Mouse (Mus musculus) MEL (cell line): ENCODE data around the gene 4930402F06Rik. TPM values are rescaled to one million over a fixed set of nuclear protein-coding genes. Genes with fewer than 3 reads are reported as not detected.

Source experiments
- DNase-seq: peaks from one replicate; pipeline ENCODE4 v3.0.0; 2011; ENCODE audit warnings: low read depth, low spot score
- H3K27ac ChIP-seq: 2 replicates; pipeline ENCODE4 v1.5.1; 2012; ENCODE audit warnings: low read depth, mild to moderate bottlenecking, control low read depth, low read length, moderate library complexity; ENCODE audit not compliant: control insufficient read depth
- H3K27me3 ChIP-seq, 2 experiments: fragments of 150-350 bp in 1 of 2; sonication (generic) in 1 of 2; 2 replicates each; pipeline ENCODE4 v1.6.1; 2012; ENCODE audit warnings: low read length in 2 of 2, mild to moderate bottlenecking in 2 of 2, improper control_type of control experiment in 1 of 2, moderate library complexity in 1 of 2; ENCODE audit not compliant: insufficient read depth in 2 of 2, control insufficient read depth in 1 of 2
- H3K36me3 ChIP-seq, 2 experiments: 2 replicates each; pipeline ENCODE4 v1.6.1; 2012 to 2014; ENCODE audit warnings: low read length in 2 of 2, improper control_type of control experiment in 1 of 2, inconsistent platforms in 1 of 2, mild to moderate bottlenecking in 1 of 2; ENCODE audit not compliant: insufficient read depth in 2 of 2, control insufficient read depth in 1 of 2
- H3K4me1 ChIP-seq, 2 experiments: fragments of 150-350 bp in 1 of 2; sonication (generic) in 1 of 2; 2 replicates each; pipeline ENCODE4 v1.6.1; 2012; ENCODE audit warnings: low read length in 2 of 2, improper control_type of control experiment in 1 of 2, mild to moderate bottlenecking in 1 of 2; ENCODE audit not compliant: insufficient read depth in 2 of 2, control insufficient read depth in 1 of 2
- H3K4me3 ChIP-seq, 2 experiments: fragments of 150-350 bp in 1 of 2; sonication (generic) in 1 of 2; 2 replicates each; pipeline ENCODE4 v1.5.1; 2012; ENCODE audit warnings: low read depth in 2 of 2, low read length in 2 of 2, mild to moderate bottlenecking in 2 of 2, moderate library complexity in 2 of 2, control low read depth in 1 of 2, improper control_type of control experiment in 1 of 2; ENCODE audit not compliant: control insufficient read depth in 1 of 2, insufficient read depth in 1 of 2
- H3K79me2 ChIP-seq: 2 replicates; pipeline ENCODE4 v1.6.1; 2012; ENCODE audit warnings: mild to moderate bottlenecking, low read length, moderate library complexity; ENCODE audit not compliant: control insufficient read depth, poor library complexity, insufficient read depth
- H3K9ac ChIP-seq: 2 replicates; pipeline ENCODE4 v1.6.1; 2012; ENCODE audit warnings: low read depth, mild to moderate bottlenecking, control low read depth, low read length, moderate library complexity; ENCODE audit not compliant: control insufficient read depth, poor library complexity, severe bottlenecking
- H3K9me3 ChIP-seq: fragments of 150-350 bp; sonication (generic); replicated peaks from 2 replicates; pipeline ENCODE4 v1.6.1; 2012; ENCODE audit warnings: mild to moderate bottlenecking, low read length, improper control_type of control experiment, moderate library complexity; ENCODE audit not compliant: insufficient read depth
- CHD2 ChIP-seq: IDR thresholded peaks from 2 replicates; pipeline ENCODE4 v1.6.1; 2011; ENCODE audit warnings: low read length, improper control_type of control experiment
- CTCF ChIP-seq, 3 experiments: IDR thresholded peaks in 2 of 3; conservative IDR thresholded peaks in 1 of 3; 2 replicates each; pipeline ENCODE4 v1.5.1; 2011 to 2012; ENCODE audit warnings: low read length in 3 of 3, low read depth in 2 of 3, mild to moderate bottlenecking in 2 of 3, improper control_type of control experiment in 1 of 3, inconsistent platforms in 1 of 3, mixed read lengths in 1 of 3, moderate library complexity in 1 of 3; ENCODE audit not compliant: control insufficient read depth in 1 of 3, insufficient read depth in 1 of 3, poor library complexity in 1 of 3, severe bottlenecking in 1 of 3
- GABPA ChIP-seq: IDR thresholded peaks from 2 replicates; pipeline ENCODE4 v1.6.1; 2012; ENCODE audit warnings: low read depth, mild to moderate bottlenecking, inconsistent platforms, low read length, improper control_type of control experiment, moderate library complexity
- HCFC1 ChIP-seq: IDR thresholded peaks from 2 replicates; pipeline ENCODE4 v1.6.1; 2012; ENCODE audit warnings: low read depth, mild to moderate bottlenecking, inconsistent platforms, low read length, improper control_type of control experiment, moderate library complexity
- MAX ChIP-seq: IDR thresholded peaks from 2 replicates; pipeline ENCODE4 v1.6.1; 2011; ENCODE audit warnings: low read length, improper control_type of control experiment
- MAZ ChIP-seq: IDR thresholded peaks from 2 replicates; pipeline ENCODE4 v1.6.1; 2012; ENCODE audit warnings: low read depth, mild to moderate bottlenecking, inconsistent platforms, low read length, improper control_type of control experiment
- MEF2A ChIP-seq: IDR thresholded peaks from 2 replicates; pipeline ENCODE4 v1.6.1; 2014; ENCODE audit warnings: low read depth, mild to moderate bottlenecking, inconsistent platforms, low read length, improper control_type of control experiment; ENCODE audit not compliant: poor library complexity, insufficient replicate concordance, severe bottlenecking; ENCODE audit errors: extremely low read depth
- MXI1 ChIP-seq: IDR thresholded peaks from 2 replicates; pipeline ENCODE4 v1.6.1; 2011; ENCODE audit warnings: mild to moderate bottlenecking, low read depth, low read length, improper control_type of control experiment
- MYC ChIP-seq: IDR thresholded peaks from 2 replicates; pipeline ENCODE4 v1.6.1; 2011; ENCODE audit warnings: low read depth, mild to moderate bottlenecking, low read length, improper control_type of control experiment, moderate library complexity
- NRF1 ChIP-seq: IDR thresholded peaks from 2 replicates; pipeline ENCODE4 v1.6.1; 2014; ENCODE audit warnings: low read depth, mild to moderate bottlenecking, inconsistent platforms, low read length, improper control_type of control experiment, moderate library complexity; ENCODE audit not compliant: poor library complexity, insufficient read depth, severe bottlenecking
- POLR2AphosphoS2 ChIP-seq: IDR thresholded peaks from 2 replicates; pipeline ENCODE4 v1.6.1; 2011; ENCODE audit warnings: low read length, improper control_type of control experiment
- SIN3A ChIP-seq: IDR thresholded peaks from 2 replicates; pipeline ENCODE4 v1.6.1; 2012; ENCODE audit warnings: low read length, improper control_type of control experiment, inconsistent platforms
- SMC3 ChIP-seq: IDR thresholded peaks from 2 replicates; pipeline ENCODE4 v1.6.1; 2011; ENCODE audit warnings: low read depth, low read length, improper control_type of control experiment
- TAL1 ChIP-seq: IDR thresholded peaks from 2 replicates; pipeline ENCODE4 v1.6.1; 2012; ENCODE audit warnings: mild to moderate bottlenecking, inconsistent platforms, low read length, moderate library complexity, mixed read lengths
- TBP ChIP-seq: IDR thresholded peaks from 2 replicates; pipeline ENCODE4 v1.8.0; 2011; ENCODE audit warnings: low read depth, low read length, improper control_type of control experiment
- TCF12 ChIP-seq: IDR thresholded peaks from 2 replicates; pipeline ENCODE4 v1.6.1; 2014; ENCODE audit warnings: low read depth, mild to moderate bottlenecking, inconsistent platforms, low read length, improper control_type of control experiment, moderate library complexity
- UBTF ChIP-seq: IDR thresholded peaks from 2 replicates; pipeline ENCODE4 v1.6.1; 2012; ENCODE audit warnings: low read depth, mild to moderate bottlenecking, inconsistent platforms, low read length, improper control_type of control experiment, moderate library complexity, borderline replicate concordance; ENCODE audit not compliant: insufficient read depth
- USF2 ChIP-seq, 2 experiments: IDR thresholded peaks; 2 replicates each; pipeline ENCODE4 v1.6.1; 2011 to 2012; ENCODE audit warnings: improper control_type of control experiment in 2 of 2, low read length in 2 of 2, borderline replicate concordance in 1 of 2, inconsistent platforms in 1 of 2, low read depth in 1 of 2, mild to moderate bottlenecking in 1 of 2; ENCODE audit not compliant: insufficient read depth in 1 of 2
- ZC3H11A ChIP-seq: IDR thresholded peaks from 2 replicates; pipeline ENCODE4 v1.6.1; 2012; ENCODE audit warnings: low read depth, mild to moderate bottlenecking, inconsistent platforms, low read length, improper control_type of control experiment
- ZKSCAN1 ChIP-seq: IDR thresholded peaks from 2 replicates; pipeline ENCODE4 v1.6.1; 2012; ENCODE audit warnings: low read depth, mild to moderate bottlenecking, inconsistent platforms, low read length, improper control_type of control experiment, moderate library complexity
- ZMIZ1 ChIP-seq: IDR thresholded peaks from 2 replicates; pipeline ENCODE4 v1.6.1; 2012; ENCODE audit warnings: low read depth, mild to moderate bottlenecking, inconsistent platforms, low read length, improper control_type of control experiment, moderate library complexity
- polyA plus RNA-seq, 2 experiments: library from polyadenylated mRNA; stranded (reverse) in 1 of 2; unstranded in 1 of 2; fragments of >175 nt in 1 of 2; fragments of >200 nt in 1 of 2; gene quantifications; 2 replicates each; pipeline versions ENCODE4 v1.2.1 to v1.2.4; 2012; ENCODE audit warnings: low replicate concordance in 2 of 2, low read depth in 1 of 2; ENCODE audit not compliant: insufficient read length in 2 of 2, insufficient read depth in 1 of 2, missing spikeins in 1 of 2
- total RNA-seq: library from RNA; depleted of rRNA; stranded (reverse); fragments of 300-350 nt; gene quantifications from 2 replicates; pipeline ENCODE4 v1.2.3, GENCODE M21; 2012

Gene 4930402F06Rik
- total and polyA plus RNA-seq, 3 experiments: not detected

DNA sequence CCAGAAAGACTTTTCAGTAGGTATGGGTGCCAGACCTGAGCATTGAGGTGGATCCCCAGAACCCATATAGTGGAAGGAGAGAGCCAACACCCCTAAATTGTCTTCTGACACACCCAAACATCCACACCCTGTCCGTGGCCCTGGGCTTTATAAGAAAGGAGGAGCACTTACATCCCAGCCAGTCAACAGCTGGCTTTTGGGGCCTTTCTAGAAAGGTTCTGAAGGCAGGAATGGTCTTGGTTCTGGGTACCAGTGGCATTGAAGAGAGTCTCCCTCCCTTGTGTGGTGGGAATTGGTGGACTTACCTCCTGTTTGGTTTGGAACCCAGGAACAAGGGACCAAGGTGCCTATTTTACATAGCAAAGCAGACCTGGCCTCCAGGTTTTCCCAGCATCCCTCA, 9.6 kb upstream of the 4930402F06Rik start:
- DNase-seq: no peak
- Histone ChIP-seq H3K79me2 (no peaks in the 10 kb centered on the region), H3K36me3 (peaks cover 1 to 3% of the 10 kb centered on the region in 2 experiments; a peak in 2 of 4 replicates), H3K27me3 (no peaks in the 10 kb centered on the region), H3K9me3 (no peaks in the 10 kb centered on the region), H3K4me1 (peaks cover 0 to 6% of the 10 kb centered on the region in 2 experiments; a peak in 1 of 4 replicates), H3K27ac (no peak overlapping the region), H3K9ac (no peak overlapping the region), H3K4me3 (no peak overlapping the region)
- TF ChIP-seq CTCF (IDR thresholded peaks at IDR 0.05 in 2 of 3, conservative IDR thresholded peaks at IDR 0.05 in 1 of 3; ENCODE audit: control insufficient read depth in 1 of 3, insufficient read depth in 1 of 3, low read depth in 2 of 3, low read length in 3 of 3, poor library complexity in 1 of 3, severe bottlenecking in 1 of 3) (no peak), SIN3A (no peak), NRF1 (no peak), ZKSCAN1 (no peak), HCFC1 (no peak), ZC3H11A (no peak), TAL1 (no peak), ZMIZ1 (no peak), TCF12 (no peak), SMC3 (no peak), MAZ (no peak), CHD2 (no peak), TBP (no peak), MAX (no peak), POLR2AphosphoS2 (no peak), GABPA (no peak), USF2 (IDR thresholded peaks at IDR 0.05; ENCODE audit: borderline replicate concordance in 1 of 2, insufficient read depth in 1 of 2, low read depth in 1 of 2, low read length in 2 of 2) (no peak), MEF2A (no peak), MXI1 (no peak), UBTF (no peak)

DNA sequence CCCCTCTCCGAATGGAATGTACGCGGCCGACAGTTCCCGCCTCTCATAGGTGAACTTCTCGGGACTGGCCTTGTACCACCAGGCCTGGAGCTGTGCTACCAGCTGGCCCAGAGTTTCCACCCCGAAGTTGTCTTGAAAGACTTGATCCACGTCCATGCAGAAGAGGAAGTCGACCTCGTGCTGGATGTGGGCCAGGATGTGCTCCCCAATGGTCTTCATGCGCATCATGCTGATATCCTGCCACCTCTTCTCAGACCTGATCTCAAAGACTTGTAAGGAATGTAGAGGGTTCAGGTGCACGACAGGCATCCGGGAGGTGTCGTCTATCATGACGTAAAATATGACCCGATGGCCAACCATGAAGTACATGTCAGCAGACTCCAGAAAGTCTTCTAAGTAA, 5.4 kb upstream of the 4930402F06Rik start:
- Histone ChIP-seq H3K4me3 (no peak overlapping the region), H3K27me3 (no peaks in the 10 kb centered on the region), H3K36me3 (peaks cover 0 to 6% of the 10 kb centered on the region in 2 experiments; a peak in 3 of 4 replicates), H3K9ac (no peak overlapping the region), H3K4me1 (peaks cover 0 to 22% of the 10 kb centered on the region in 2 experiments; a peak in 3 of 4 replicates), H3K9me3 (no peaks in the 10 kb centered on the region), H3K79me2 (no peaks in the 10 kb centered on the region), H3K27ac (no peak overlapping the region)
- DNase-seq: peak; percentile 74
- TF ChIP-seq MYC (peak; percentile 71), TCF12 (no peak)
